Mouse (Mus musculus) left cerebral cortex, adult 8-10 months (tissue): ENCODE results near the gene Madcam1. TPM values are rescaled to one million over a fixed set of nuclear protein-coding genes. Genes with fewer than 3 reads are reported as not detected.
A peak's percentile ranks its signal among the peaks of the same experiment; 100 is the strongest.

Experiments used
- DNase-seq, 2 experiments: peaks; one replicate each; pipeline ENCODE4 v3.0.0; 2022; ENCODE audit warnings: low spot score in 2 of 2
- total RNA-seq, 4 experiments: library from RNA; stranded (reverse); gene quantifications; 2 replicates each; pipeline ENCODE4 v1.2.4; 2022

The Madcam1 gene
- total RNA-seq, 4 experiments from 2014 or later, result 0.35 TPM; not detected in 3

- no peak for DNase-seq
Measured at GRCm38 (mm10) chr10:79666493-79666892, 2.1 kb downstream of the Madcam1 start.

- no peak for DNase-seq
Measured at GRCm38 (mm10) chr10:79668076-79668475, 3.7 kb downstream of the Madcam1 start.

- peak; percentile 91 to 92 for DNase-seq
Measured at GRCm38 (mm10) chr10:79668771-79669575, 4.6 kb downstream of the Madcam1 start, which contains the start of gene Tpgs1. Tpgs1 (plus strand) TSS chr10:79669369.

GRCm38 (mm10) chr10:79669576-79670057 lies 5.3 kb downstream of the Madcam1 start:
- DNase-seq, result peak; percentile 70 to 78

- no peak for DNase-seq
Measured at GRCm38 (mm10) chr10:79670071-79670888, 5.9 kb downstream of the Madcam1 start.

- DNase-seq, result no peak
Measured at GRCm38 (mm10) chr10:79671396-79672087, 7.2 kb downstream of the Madcam1 start.

GRCm38 (mm10) chr10:79672088-79672455 lies 7.7 kb downstream of the Madcam1 start:
- DNase-seq, result no peak

GRCm38 (mm10) chr10:79673054-79673453 lies 8.7 kb downstream of the Madcam1 start:
- DNase-seq, result no peak

- no peak for DNase-seq
Measured at GRCm38 (mm10) chr10:79675346-79676035, 11.1 kb downstream of the Madcam1 start.

GRCm38 (mm10) chr10:79680606-79681495 lies 16.5 kb downstream of the Madcam1 start:
- DNase-seq, result no peak

GRCm38 (mm10) chr10:79681591-79682245 lies 17.4 kb downstream of the Madcam1 start, which contains the start of gene Cdc34:
Cdc34 (plus strand) TSS chr10:79682195.
- DNase-seq, result peak; percentile 98 to 100

- DNase-seq, result no peak
Measured at GRCm38 (mm10) chr10:79682551-79682915, 18.2 kb downstream of the Madcam1 start.

- no peak for DNase-seq
Measured at GRCm38 (mm10) chr10:79682916-79683582, 18.7 kb downstream of the Madcam1 start.

GRCm38 (mm10) chr10:79683726-79684640 lies 19.6 kb downstream of the Madcam1 start:
- DNase-seq, result no peak

GRCm38 (mm10) chr10:79684770-79685600 lies 20.6 kb downstream of the Madcam1 start:
- DNase-seq, result no peak

GRCm38 (mm10) chr10:79686219-79686618 lies 21.9 kb downstream of the Madcam1 start:
- no peak for DNase-seq

- no peak for DNase-seq
Measured at GRCm38 (mm10) chr10:79686691-79687090, 22.3 kb downstream of the Madcam1 start.
